Mouse (Mus musculus): ENCODE measurements around the gene I0C0044D17Rik. TPM values are rescaled to one million over a fixed set of nuclear protein-coding genes. Genes with fewer than 3 reads are reported as not detected.
"Not testable (repeated sequence)": the region's sequence is repeated elsewhere in the genome, so short reads cannot be mapped to it uniquely, and the experiment has no call there.

I0C0044D17Rik gene
- polyA plus RNA-seq (2014; fragmentation: Nextera tagmentation; extraction: Ambion mirVana), result not detected in 2 replicates

- H3K27ac ChIP-seq (replicated peaks; ENCODE audit: low read depth, low read length); H3K36me3 ChIP-seq (replicated peaks; ENCODE audit: control insufficient read depth, insufficient read depth, low read depth, low read length); H3K9ac ChIP-seq (replicated peaks; ENCODE audit: low read length); H3K27me3 ChIP-seq (ENCODE audit: control insufficient read depth, insufficient read depth, low read length); DNase-seq (ENCODE audit: low spot score); ATAC-seq (replicated peaks; ENCODE audit: insufficient number of reproducible peaks, low FRiP score, low TSS enrichment, low read depth); H3K4me2 ChIP-seq (ENCODE audit: low read depth, low read length); H3K9me3 ChIP-seq (replicated peaks; ENCODE audit: control insufficient read depth, low read length); H3K4me3 ChIP-seq (ENCODE audit: low read depth, low read length); H3K4me1 ChIP-seq (ENCODE audit: control insufficient read depth, insufficient read depth, low read length): not testable (repeated sequence)
- WGBS, result 88% methylated on average over 1 of the region's 1 CpGs
These were observed at the start of gene I0C0044D17Rik for GRCm38 (mm10) chr4:98823740-98824139. TSS of gene I0C0044D17Rik (minus strand) at chr4:98823840.

- no peak overlapping the region for H3K4me2 ChIP-seq (ENCODE audit: low read depth, low read length)
- H3K36me3 ChIP-seq (replicated peaks; ENCODE audit: control insufficient read depth, insufficient read depth, low read depth, low read length), result no peaks in the 10 kb centered on the region
- ATAC-seq (replicated peaks; ENCODE audit: insufficient number of reproducible peaks, low FRiP score, low TSS enrichment, low read depth), result no peak
These were observed 42.0 kb upstream of the I0C0044D17Rik start for GRCm38 (mm10) chr4:98865386-98866237.

GRCm38 (mm10) chr4:98864546-98864945, 40.9 kb upstream of the I0C0044D17Rik start:
- Histone ChIP-seq H3K36me3 (replicated peaks; ENCODE audit: control insufficient read depth, insufficient read depth, low read depth, low read length) (no peaks in the 10 kb centered on the region), H3K27ac (replicated peaks; ENCODE audit: low read depth, low read length) (no peak overlapping the region), H3K4me2 (ENCODE audit: low read depth, low read length) (no peak overlapping the region), H3K4me1 (ENCODE audit: control insufficient read depth, insufficient read depth, low read length) (no peaks in the 10 kb centered on the region), H3K27me3 (ENCODE audit: control insufficient read depth, insufficient read depth, low read length) (no peaks in the 10 kb centered on the region), H3K9ac (replicated peaks; ENCODE audit: low read length) (no peak overlapping the region), H3K4me3 (ENCODE audit: low read depth, low read length) (no peak overlapping the region), H3K9me3 (replicated peaks; ENCODE audit: control insufficient read depth, low read length) (no peaks in the 10 kb centered on the region)
- DNase-seq (ENCODE audit: low spot score) (no peak), ATAC-seq (replicated peaks; ENCODE audit: insufficient number of reproducible peaks, low FRiP score, low TSS enrichment, low read depth) (no peak)
- WGBS, result 90% methylated on average over 3 of the region's 3 CpGs

More at GRCm38 (mm10) chr4:98865386-98866237, 42.0 kb upstream of the I0C0044D17Rik start:
- no peaks in the 10 kb centered on the region for H3K27me3 ChIP-seq (ENCODE audit: control insufficient read depth, insufficient read depth, low read length)
- H3K9ac ChIP-seq (replicated peaks; ENCODE audit: low read length), result no peak overlapping the region
- DNase-seq (ENCODE audit: low spot score), result no peak
- no peak overlapping the region for H3K27ac ChIP-seq (replicated peaks; ENCODE audit: low read depth, low read length)
- H3K4me1 ChIP-seq (ENCODE audit: control insufficient read depth, insufficient read depth, low read length), result no peaks in the 10 kb centered on the region
- H3K4me3 ChIP-seq (ENCODE audit: low read depth, low read length), result no peak overlapping the region
- WGBS, result 76% methylated on average over 14 of the region's 14 CpGs
- H3K9me3 ChIP-seq (replicated peaks; ENCODE audit: control insufficient read depth, low read length), result no peaks in the 10 kb centered on the region

- no peak overlapping the region for H3K4me2 ChIP-seq (ENCODE audit: low read depth, low read length)
- no peaks in the 10 kb centered on the region for H3K9me3 ChIP-seq (replicated peaks; ENCODE audit: control insufficient read depth, low read length)
- H3K36me3 ChIP-seq (replicated peaks; ENCODE audit: control insufficient read depth, insufficient read depth, low read depth, low read length), result no peaks in the 10 kb centered on the region
- no peaks in the 10 kb centered on the region for H3K27me3 ChIP-seq (ENCODE audit: control insufficient read depth, insufficient read depth, low read length)
- no peak overlapping the region for H3K9ac ChIP-seq (replicated peaks; ENCODE audit: low read length)
- no peaks in the 10 kb centered on the region for H3K4me1 ChIP-seq (ENCODE audit: control insufficient read depth, insufficient read depth, low read length)
- DNase-seq (ENCODE audit: low spot score) (no peak), ATAC-seq (replicated peaks; ENCODE audit: insufficient number of reproducible peaks, low FRiP score, low TSS enrichment, low read depth) (no peak)
- no peak overlapping the region for H3K27ac ChIP-seq (replicated peaks; ENCODE audit: low read depth, low read length)
- 39% methylated on average over 1 of the region's 2 CpGs for WGBS
- no peak overlapping the region for H3K4me3 ChIP-seq (ENCODE audit: low read depth, low read length)
These were observed 40.5 kb upstream of the I0C0044D17Rik start for GRCm38 (mm10) chr4:98864094-98864493.

- no peak overlapping the region for H3K4me3 ChIP-seq (ENCODE audit: low read depth, low read length)
- no peaks in the 10 kb centered on the region for H3K4me1 ChIP-seq (ENCODE audit: control insufficient read depth, insufficient read depth, low read length)
- no peak overlapping the region for H3K4me2 ChIP-seq (ENCODE audit: low read depth, low read length)
- no peak overlapping the region for H3K9ac ChIP-seq (replicated peaks; ENCODE audit: low read length)
- no peaks in the 10 kb centered on the region for H3K9me3 ChIP-seq (replicated peaks; ENCODE audit: control insufficient read depth, low read length)
- H3K27ac ChIP-seq (replicated peaks; ENCODE audit: low read depth, low read length), result no peak overlapping the region
- no peaks in the 10 kb centered on the region for H3K27me3 ChIP-seq (ENCODE audit: control insufficient read depth, insufficient read depth, low read length)
- no peaks in the 10 kb centered on the region for H3K36me3 ChIP-seq (replicated peaks; ENCODE audit: control insufficient read depth, insufficient read depth, low read depth, low read length)
- 84% methylated on average over 2 of the region's 2 CpGs for WGBS
- no peak for DNase-seq (ENCODE audit: low spot score)
- no peak for ATAC-seq (replicated peaks; ENCODE audit: insufficient number of reproducible peaks, low FRiP score, low TSS enrichment, low read depth)
These were observed 39.8 kb upstream of the I0C0044D17Rik start for GRCm38 (mm10) chr4:98863451-98863850.

GRCm38 (mm10) chr4:98858151-98858855, 34.7 kb upstream of the I0C0044D17Rik start:
- no peaks in the 10 kb centered on the region for H3K36me3 ChIP-seq (replicated peaks; ENCODE audit: control insufficient read depth, insufficient read depth, low read depth, low read length)
- H3K4me1 ChIP-seq (ENCODE audit: control insufficient read depth, insufficient read depth, low read length), result no peaks in the 10 kb centered on the region
- no peak overlapping the region for H3K4me3 ChIP-seq (ENCODE audit: low read depth, low read length)
- no peaks in the 10 kb centered on the region for H3K9me3 ChIP-seq (replicated peaks; ENCODE audit: control insufficient read depth, low read length)
- 76% methylated on average over 4 of the region's 4 CpGs for WGBS
- ATAC-seq (replicated peaks; ENCODE audit: insufficient number of reproducible peaks, low FRiP score, low TSS enrichment, low read depth) (no peak), DNase-seq (ENCODE audit: low spot score) (no peak)
- H3K27ac ChIP-seq (replicated peaks; ENCODE audit: low read depth, low read length), result no peak overlapping the region
- no peak overlapping the region for H3K4me2 ChIP-seq (ENCODE audit: low read depth, low read length)
- no peaks in the 10 kb centered on the region for H3K27me3 ChIP-seq (ENCODE audit: control insufficient read depth, insufficient read depth, low read length)
- no peak overlapping the region for H3K9ac ChIP-seq (replicated peaks; ENCODE audit: low read length)

GRCm38 (mm10) chr4:98857037-98857648, 33.5 kb upstream of the I0C0044D17Rik start:
- DNase-seq (ENCODE audit: low spot score) (no peak), ATAC-seq (replicated peaks; ENCODE audit: insufficient number of reproducible peaks, low FRiP score, low TSS enrichment, low read depth) (no peak)
- no peaks in the 10 kb centered on the region for H3K27me3 ChIP-seq (ENCODE audit: control insufficient read depth, insufficient read depth, low read length)
- H3K4me3 ChIP-seq (ENCODE audit: low read depth, low read length), result no peak overlapping the region
- WGBS, result 77% methylated on average over 11 of the region's 11 CpGs
- H3K4me1 ChIP-seq (ENCODE audit: control insufficient read depth, insufficient read depth, low read length), result no peaks in the 10 kb centered on the region
- H3K4me2 ChIP-seq (ENCODE audit: low read depth, low read length), result no peak overlapping the region
- no peaks in the 10 kb centered on the region for H3K36me3 ChIP-seq (replicated peaks; ENCODE audit: control insufficient read depth, insufficient read depth, low read depth, low read length)
- no peak overlapping the region for H3K27ac ChIP-seq (replicated peaks; ENCODE audit: low read depth, low read length)
- H3K9ac ChIP-seq (replicated peaks; ENCODE audit: low read length), result no peak overlapping the region
- H3K9me3 ChIP-seq (replicated peaks; ENCODE audit: control insufficient read depth, low read length), result no peaks in the 10 kb centered on the region

Data from embryonic facial prominence, embryonic 11.5 days (tissue).